Mouse (Mus musculus): ENCODE measurements around the gene Adcy1. TPM values are rescaled to one million over a fixed set of nuclear protein-coding genes. Genes with fewer than 3 reads are reported as not detected.

Gene Adcy1
- polyA plus RNA-seq, 1 experiment, result not detected

GRCm38 (mm10) chr11:7105337-7105736 lies 42.0 kb downstream of the Adcy1 start:
- TF ChIP-seq GATA1 (IDR thresholded peaks at IDR 0.05; ENCODE audit: low read length), result no peak

GRCm38 (mm10) chr11:7109131-7109530 lies 45.8 kb downstream of the Adcy1 start:
- TF ChIP-seq GATA1 (IDR thresholded peaks at IDR 0.05; ENCODE audit: low read length), result no peak

- TF ChIP-seq GATA1 (IDR thresholded peaks at IDR 0.05; ENCODE audit: low read length), result no peak
These were observed 49.8 kb downstream of the Adcy1 start for GRCm38 (mm10) chr11:7113046-7113445.

- TF ChIP-seq GATA1 (IDR thresholded peaks at IDR 0.05; ENCODE audit: low read length), result no peak
These were observed 50.4 kb downstream of the Adcy1 start for GRCm38 (mm10) chr11:7113687-7114086.

GRCm38 (mm10) chr11:7114312-7114711 lies 51.0 kb downstream of the Adcy1 start:
- no peak for TF ChIP-seq GATA1 (IDR thresholded peaks at IDR 0.05; ENCODE audit: low read length)

- no peak for TF ChIP-seq GATA1 (IDR thresholded peaks at IDR 0.05; ENCODE audit: low read length)
These were observed 53.4 kb downstream of the Adcy1 start for GRCm38 (mm10) chr11:7116647-7117046.

GRCm38 (mm10) chr11:7129319-7130051 lies 66.2 kb downstream of the Adcy1 start:
- no peak for TF ChIP-seq GATA1 (IDR thresholded peaks at IDR 0.05; ENCODE audit: low read length)

GRCm38 (mm10) chr11:7132736-7133387 lies 69.6 kb downstream of the Adcy1 start:
- no peak for TF ChIP-seq GATA1 (IDR thresholded peaks at IDR 0.05; ENCODE audit: low read length)

GRCm38 (mm10) chr11:7133736-7134135 lies 70.4 kb downstream of the Adcy1 start:
- no peak for TF ChIP-seq GATA1 (IDR thresholded peaks at IDR 0.05; ENCODE audit: low read length)

GRCm38 (mm10) chr11:7134319-7134718 lies 71.0 kb downstream of the Adcy1 start:
- no peak for TF ChIP-seq GATA1 (IDR thresholded peaks at IDR 0.05; ENCODE audit: low read length)

GRCm38 (mm10) chr11:7135301-7135700 lies 72.0 kb downstream of the Adcy1 start:
- no peak for TF ChIP-seq GATA1 (IDR thresholded peaks at IDR 0.05; ENCODE audit: low read length)

GRCm38 (mm10) chr11:7135763-7136162 lies 72.5 kb downstream of the Adcy1 start:
- TF ChIP-seq GATA1 (IDR thresholded peaks at IDR 0.05; ENCODE audit: low read length), result no peak

- TF ChIP-seq GATA1 (IDR thresholded peaks at IDR 0.05; ENCODE audit: low read length), result no peak
These were observed 73.1 kb downstream of the Adcy1 start for GRCm38 (mm10) chr11:7136246-7136855.

GRCm38 (mm10) chr11:7138370-7138769 lies 75.1 kb downstream of the Adcy1 start:
- no peak for TF ChIP-seq GATA1 (IDR thresholded peaks at IDR 0.05; ENCODE audit: low read length)

GRCm38 (mm10) chr11:7140449-7140848 lies 77.2 kb downstream of the Adcy1 start:
- TF ChIP-seq GATA1 (IDR thresholded peaks at IDR 0.05; ENCODE audit: low read length), result no peak

GRCm38 (mm10) chr11:7142725-7143124 lies 79.4 kb downstream of the Adcy1 start:
- no peak for TF ChIP-seq GATA1 (IDR thresholded peaks at IDR 0.05; ENCODE audit: low read length)

GRCm38 (mm10) chr11:7144369-7144768 lies 81.1 kb downstream of the Adcy1 start:
- TF ChIP-seq GATA1 (IDR thresholded peaks at IDR 0.05; ENCODE audit: low read length), result no peak

Measured in G1E-ER4 (cell line).